Mouse (Mus musculus): ENCODE data around the gene Sidt1.

Sidt1 gene

DNA sequence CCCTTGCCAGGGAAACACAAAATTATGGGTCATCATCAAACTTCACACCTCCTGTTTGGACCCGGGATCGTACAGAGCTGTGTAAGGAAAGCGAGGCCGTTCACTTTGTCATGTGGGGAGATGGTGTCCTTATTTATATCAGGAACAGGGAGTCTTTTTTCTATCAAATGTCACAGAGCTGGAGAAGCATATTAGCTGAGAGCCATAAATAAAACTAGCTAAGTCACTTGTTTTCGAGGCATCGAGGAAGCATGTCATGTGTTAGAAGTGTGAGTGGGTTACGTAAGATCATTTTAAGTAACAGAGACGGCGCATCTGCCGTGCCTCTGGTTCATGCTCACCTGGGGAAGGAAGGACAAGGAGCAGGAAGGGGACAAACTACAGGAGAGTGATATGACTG lies 83.0 kb downstream of the Sidt1 start:
- no peak for DNase-seq (ENCODE audit: low spot score)

DNA sequence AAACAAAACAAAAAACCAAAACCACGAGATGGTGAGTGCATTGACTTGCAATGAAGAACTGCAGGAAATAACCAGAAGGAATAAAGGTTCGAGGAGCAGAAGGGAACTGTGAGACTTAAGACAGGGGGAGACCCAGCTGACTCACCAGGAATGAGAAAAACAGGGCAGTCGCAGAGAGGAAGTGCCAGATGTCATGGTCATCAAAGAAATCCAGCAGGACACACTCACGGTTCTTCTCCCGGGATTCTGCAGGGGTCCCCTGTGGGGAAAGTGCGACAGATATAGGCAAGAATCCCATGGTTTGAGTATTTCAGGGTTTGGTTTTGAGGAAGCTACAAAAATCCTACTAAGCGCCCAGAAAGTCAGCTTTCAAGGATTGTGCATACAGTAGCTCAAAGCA lies 89.7 kb downstream of the Sidt1 start:
- no peak for DNase-seq (ENCODE audit: low spot score)

DNA sequence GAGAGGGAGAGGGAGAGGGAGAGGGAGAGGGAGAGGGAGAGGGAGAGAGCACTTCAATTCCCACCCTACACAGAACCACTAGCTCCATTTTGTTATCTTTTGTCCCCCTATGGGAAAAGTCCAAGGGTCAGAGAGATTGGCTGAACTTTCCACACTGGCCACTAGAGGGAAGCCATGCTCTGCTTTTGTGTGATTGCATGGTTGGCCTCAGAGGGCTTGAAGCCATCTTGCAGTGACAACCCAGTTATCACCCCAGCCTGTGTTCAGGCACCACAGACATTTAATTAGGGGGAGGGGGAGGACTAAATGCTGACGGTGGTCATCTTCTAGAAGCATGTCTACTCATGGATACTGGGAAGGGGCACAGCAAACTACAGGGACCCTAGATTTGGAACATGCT lies 90.4 kb downstream of the Sidt1 start:
- peak; percentile 75 for DNase-seq (ENCODE audit: low spot score)

DNA sequence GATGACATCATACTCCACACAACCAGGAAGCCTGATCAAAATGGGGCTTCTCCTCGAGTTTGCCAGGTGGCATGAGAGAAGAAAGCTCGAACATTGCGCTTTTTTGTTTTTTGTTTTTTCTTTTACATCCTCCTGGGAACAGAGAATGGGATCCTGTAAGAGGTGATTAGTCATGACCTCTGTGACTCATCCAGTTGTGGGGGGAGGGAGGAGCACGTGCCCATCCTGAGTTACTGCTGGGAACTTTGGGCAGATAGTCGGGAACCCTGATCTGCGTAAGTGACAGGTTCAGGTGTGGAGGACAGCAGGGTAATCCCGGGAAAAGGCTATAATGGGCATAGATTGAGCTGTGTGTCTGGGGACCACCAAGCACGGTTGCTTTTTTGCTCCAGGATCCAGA lies 92.6 kb downstream of the Sidt1 start:
- DNase-seq (ENCODE audit: low spot score), result no peak

DNA sequence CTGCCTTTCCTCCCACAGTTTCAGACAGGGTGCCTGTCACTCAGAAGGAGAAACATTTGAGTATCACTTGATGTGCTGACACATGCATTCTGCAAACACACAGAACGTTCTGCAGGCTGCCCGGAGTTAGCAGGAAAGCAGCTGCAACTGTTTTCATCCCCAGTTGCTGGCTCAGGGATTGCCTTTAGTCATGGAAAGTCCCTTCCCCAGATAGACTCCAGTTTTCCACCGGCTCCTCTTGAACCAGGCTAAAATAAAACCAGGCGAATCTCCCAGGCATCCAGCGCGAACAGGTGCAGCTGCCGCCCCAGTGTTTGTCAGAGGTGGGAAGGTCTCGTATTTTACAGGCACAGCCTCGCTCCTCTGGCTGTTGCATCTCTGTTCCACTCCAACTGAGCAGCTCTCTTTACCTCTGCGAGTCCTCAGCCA lies 94.1 kb downstream of the Sidt1 start:
- DNase-seq (ENCODE audit: low spot score), result no peak

DNA sequence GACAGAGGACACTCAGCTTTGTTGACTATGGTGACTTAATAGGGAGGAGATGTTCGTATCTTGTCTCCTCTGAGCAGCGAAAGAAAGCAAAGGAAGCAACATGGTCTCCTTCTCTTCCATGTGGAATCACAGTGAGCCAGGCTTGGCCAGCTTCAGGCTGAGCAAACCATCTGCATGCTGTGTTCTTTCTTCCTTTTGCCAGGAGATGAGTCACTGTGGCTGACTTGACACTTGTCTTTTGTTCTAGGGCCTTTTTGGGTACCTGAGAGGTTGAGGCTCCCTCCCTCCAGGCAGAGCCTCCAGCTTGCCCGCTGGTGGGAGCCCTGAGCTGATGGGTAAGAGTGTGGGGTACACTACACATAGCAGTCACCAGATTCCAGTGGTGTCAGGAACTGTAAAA lies 95.2 kb downstream of the Sidt1 start:
- DNase-seq (ENCODE audit: low spot score), result no peak

DNA sequence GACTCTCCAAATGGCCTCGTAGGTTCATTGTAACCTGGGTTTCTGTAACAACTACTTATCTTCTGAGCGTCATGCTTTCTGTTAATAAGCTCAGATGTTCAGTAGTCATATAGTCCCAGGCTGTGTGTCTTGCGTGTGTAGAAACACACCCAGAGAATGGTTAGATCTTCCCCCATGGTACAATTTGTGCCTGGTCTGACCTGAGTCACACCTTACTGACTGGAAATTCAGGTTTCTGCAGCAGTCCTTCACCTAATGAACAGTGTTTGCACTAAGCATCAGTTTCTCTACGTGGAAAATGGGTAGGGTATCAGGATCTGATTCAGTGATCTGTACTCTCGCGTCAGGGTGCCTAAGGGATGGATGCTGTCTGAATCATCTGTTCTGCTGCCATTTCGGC lies 100.0 kb downstream of the Sidt1 start:
- peak; percentile 24 for DNase-seq (ENCODE audit: low spot score)

DNA sequence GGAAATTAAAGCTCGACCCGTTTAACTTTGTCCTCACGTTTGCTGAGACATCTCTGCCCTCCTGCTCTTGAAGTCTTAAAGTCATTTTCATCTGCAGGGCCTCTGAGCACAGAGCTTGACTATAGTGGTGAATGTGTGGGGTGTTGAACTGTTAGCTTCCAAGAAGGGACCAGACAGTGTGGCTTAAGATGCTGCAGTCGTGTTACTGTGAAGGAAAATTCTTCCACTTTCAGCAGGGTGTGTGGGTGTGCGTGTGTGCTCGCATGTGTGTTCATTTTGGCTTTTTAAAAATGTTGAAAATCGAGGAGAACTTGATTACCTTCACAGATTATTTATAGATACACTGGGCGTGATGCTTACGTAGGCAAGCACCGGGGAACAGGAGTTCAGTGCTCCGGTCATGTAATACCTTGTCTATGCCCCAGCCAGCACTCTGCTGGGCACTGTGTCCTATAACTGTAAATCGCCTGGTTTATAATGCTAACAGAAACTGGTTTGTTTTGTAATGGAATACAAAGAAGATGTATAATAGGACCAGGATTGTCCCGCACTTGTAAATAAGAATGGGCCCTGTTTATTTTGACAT lies 106.2 kb downstream of the Sidt1 start:
- no peak for DNase-seq (ENCODE audit: low spot score)

DNA sequence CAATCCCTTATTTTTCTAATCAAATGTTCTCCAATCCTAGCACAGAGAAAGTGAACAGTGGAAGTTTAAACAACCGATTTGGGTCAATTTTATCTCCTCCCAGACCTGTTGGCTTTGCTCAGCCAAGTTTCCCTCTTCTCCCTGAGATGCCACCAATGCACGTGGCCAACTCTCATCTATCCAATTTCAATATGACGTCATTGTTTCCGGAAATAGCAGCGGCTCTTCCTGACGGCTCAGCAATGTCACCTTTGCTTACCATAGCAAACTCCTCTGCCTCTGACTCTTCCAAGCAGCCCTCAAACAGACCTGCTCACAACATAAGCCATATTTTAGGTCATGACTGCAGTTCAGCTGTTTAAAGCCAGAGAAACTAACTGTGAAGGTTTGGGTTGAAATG lies 111.5 kb downstream of the Sidt1 start:
- DNase-seq (ENCODE audit: low spot score), result no peak

DNA sequence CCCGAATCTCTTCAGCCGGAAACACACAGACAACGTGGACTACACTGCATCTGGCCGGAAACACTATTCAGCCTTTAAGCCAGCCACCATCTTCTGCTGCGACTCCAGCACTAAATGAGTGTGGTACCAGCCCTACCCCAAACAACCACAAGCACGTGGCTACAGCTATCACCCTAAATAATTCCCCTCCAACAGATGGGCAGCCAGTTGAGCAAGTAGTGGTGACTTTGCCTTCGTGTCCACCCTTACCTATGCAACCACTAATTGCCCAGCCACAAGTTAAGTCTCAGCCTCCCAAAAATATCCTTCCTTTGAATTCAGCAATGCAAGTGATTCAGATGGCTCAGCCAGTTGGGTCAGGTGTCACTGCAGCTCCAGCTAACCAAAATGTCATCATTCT lies 116.6 kb downstream of the Sidt1 start:
- no peak for DNase-seq (ENCODE audit: low spot score)

DNA sequence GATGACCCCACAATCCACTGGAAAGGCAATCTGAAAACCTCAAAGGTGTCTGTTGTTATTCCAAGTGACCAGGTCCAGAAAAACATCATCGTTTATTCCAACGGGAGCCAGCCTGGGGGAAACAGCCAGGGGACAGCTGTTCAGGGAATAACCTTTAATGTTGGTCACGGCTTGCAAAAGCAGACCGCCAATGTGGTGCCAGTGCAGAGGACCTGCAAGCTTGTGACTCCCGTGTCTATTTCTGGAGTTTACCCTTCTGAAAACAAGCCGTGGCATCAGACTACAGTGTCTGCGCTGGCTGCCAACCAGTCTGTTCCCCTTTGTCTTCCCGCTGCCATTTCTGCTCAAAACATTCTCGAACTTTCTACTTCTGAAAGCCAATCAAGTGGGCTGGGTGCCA lies 117.5 kb downstream of the Sidt1 start:
- no peak for DNase-seq (ENCODE audit: low spot score)

DNA sequence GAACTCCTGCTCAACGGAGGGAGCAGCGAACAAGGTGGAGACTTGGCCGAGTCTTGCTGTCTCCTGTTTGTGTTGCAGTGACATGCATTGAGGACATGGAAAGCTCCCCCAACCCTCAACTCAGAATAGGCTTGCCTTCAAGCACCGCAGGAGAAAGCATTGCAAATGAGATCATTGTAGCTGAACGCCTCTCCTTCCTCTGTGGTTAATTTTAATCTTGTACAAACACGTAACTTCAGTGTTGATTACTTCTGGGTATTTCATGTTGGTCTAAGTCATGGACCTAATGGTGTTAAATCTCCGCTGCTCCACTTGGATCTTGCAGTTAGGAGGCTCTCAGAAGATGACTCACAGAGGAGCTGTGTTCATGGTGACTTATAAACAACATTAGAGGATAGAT lies 120.3 kb downstream of the Sidt1 start:
- DNase-seq (ENCODE audit: low spot score), result no peak

DNA sequence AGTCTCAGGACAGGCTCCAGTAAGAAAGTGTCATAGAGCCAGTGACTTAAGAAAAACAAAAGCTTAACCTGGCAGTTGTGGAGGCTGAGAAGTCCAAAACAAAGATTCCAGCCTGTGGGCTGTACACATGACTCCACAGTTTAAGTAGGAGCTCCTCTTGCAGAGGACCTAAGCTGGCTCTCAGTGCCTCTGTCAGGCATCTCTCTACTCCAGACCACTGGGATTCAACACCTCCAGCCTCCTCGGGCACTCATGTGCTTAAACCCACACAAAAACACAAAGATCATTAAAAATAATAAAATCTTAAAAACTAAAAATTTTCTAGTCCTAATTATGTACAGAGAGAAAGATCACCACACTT lies 122.0 kb downstream of the Sidt1 start:
- no peak for DNase-seq (ENCODE audit: low spot score)

DNA sequence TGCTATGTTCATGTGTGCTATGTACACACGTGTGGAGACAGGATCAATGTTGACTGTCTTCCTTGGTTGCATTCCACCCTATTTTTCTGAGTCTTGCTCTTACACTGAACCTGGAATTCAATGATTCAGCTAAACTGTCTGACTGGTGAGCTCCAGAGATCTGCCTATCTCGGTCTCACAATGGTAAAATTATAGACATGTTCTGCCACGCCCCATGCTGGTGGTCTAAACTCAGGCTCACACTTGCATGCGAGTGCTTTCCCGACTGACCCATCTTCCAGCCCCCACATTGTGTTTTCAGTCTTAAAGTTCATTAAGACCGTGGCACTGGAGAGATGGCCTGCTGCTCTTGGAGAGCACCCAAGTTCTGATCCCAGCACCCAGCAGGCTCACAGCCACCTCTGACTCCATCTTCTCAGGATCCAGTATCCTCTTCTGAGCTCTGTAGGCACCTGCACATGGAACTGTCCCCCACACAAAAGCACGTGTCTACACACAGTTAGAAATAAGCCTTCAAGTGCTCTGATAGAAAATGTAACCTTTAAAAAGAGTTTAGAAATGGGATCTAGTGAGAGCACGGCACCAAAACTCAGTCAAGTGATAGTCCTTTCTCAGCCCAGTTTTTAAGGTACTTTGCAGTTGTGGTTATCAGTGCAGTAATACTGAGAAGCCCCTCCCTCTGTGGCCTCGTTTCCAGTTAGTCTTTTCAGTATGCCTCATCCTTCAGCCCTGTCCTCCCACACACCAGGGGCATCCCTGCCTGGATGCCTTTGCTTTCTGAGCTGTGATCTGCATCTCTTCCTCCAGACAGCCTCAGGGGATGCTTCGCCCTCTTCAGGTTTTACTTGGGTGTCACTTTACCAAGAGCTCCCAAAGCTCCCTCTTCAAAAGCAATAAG lies 122.6 kb downstream of the Sidt1 start:
- no peak for DNase-seq (ENCODE audit: low spot score)

DNA sequence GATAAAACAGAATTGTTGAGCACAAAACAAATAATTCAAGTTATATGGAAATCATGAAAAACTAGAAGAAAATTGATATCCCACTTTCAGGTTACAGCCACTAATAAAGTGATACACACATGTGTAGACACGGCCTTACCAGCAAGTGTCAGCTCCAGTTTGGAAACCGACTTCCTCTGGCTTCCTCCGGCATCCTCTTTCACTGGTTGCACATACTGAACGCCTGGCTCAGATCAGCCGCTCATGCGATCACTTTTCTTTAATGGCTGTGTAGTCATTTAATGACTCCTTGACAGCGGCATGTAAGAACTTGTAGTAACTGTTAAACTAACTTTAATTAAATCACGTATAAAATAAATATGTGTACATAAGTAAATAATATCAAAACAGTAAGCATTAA lies 127.0 kb downstream of the Sidt1 start:
- no peak for DNase-seq (ENCODE audit: low spot score)

DNA sequence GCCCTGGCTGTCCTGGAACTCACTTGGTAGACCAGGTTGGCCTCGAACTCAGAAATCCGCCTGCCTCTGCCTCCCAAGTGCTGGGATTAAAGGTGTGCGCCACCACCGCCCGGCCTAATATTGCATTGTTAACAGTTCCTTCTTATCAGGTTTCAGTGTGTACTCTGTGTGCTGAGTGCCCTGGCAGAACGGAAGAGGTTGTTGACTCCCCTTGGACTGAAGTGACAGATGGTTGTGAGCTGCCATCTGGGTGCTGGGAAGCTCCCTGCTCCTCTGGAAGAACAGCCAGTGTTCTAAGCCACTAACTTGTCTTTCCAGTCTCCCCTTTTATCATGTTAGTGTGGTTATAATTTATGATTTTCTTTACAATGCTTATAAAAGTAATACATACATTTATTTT lies 128.7 kb downstream of the Sidt1 start:
- no peak for DNase-seq (ENCODE audit: low spot score)

DNA sequence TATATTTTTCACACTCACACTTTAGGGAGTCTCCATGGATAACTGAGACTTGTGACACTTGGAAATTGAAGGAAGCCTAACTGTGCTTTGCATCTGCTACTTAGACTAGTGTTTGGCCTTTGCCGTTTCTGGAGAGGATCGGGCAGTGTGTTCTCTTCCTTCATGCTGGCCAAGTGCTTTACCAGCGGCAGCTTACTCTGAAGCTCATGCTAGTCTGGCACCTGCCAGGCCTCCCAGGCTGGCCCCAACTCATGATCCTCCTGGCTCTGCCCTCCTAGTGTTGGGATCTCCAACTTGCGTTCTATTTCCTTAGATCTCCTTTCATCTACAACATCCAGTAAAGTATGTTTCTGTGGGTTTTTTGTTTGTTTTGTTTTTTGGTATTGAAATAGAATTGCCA lies 132.8 kb downstream of the Sidt1 start:
- DNase-seq (ENCODE audit: low spot score), result no peak

DNA sequence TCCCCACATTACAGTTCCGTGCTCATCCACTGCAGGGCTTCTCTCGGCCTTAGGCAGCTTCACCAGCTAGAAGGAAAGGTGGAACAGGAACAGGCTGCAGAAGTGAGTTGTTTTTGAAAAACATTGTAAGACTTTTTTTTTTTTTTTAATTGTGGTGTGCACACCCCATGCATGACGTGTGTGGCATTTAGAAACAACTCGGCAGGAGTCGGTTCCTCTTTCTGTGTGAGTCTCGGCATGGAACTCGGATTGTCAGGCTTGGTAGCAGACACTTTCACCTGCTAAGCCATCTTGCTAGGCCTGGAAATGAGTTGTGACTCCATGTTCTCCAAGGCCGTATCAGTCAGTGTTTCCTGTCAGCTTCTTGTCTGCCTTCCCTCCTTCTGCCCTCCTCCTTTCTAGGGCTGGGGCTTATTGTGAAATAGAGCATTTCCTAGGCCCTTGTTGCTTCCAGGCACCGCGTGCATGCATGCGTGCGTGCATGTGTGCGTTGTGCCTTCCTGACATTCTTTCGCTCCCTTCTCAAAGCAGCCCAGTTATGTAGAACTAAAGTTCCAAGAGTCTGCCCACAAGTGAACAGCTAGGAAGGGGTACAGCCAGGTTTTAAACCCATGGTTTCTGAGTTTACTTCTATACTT lies 133.8 kb downstream of the Sidt1 start:
- DNase-seq (ENCODE audit: low spot score), result no peak

DNA sequence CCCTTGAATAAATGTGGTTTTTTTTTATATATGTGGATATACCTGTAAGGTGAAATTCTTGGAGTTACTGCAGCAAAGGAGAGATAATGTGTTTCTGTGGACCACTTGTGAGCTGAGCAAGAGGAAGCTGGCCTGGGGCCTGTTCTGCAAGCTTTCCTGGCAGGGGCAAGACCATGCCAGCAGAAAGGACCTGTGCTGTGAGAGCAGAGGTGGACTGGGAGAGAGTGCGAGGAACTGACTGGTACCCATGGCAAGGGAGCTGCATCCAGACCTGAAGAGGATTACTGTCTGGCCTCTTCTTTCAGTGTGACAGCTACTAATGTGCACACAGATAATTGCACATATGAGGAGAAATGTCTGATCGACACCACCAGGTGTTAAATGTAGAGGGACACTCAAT lies 142.0 kb downstream of the Sidt1 start:
- DNase-seq (ENCODE audit: low spot score), result no peak
